Mouse (Mus musculus) heart, adult 2 months (tissue): ENCODE results near the gene Csl.

ENCODE experiments used
- CTCF ChIP-seq: fragments of 200-600 bp; IDR thresholded peaks from 2 replicates; pipeline ENCODE4 v1.8.1; 2022; ENCODE audit warnings: antibody characterized with exemption, mild to moderate bottlenecking, moderate library complexity
- POLR2A ChIP-seq: fragments of 200-500 bp; IDR thresholded peaks from 2 replicates; pipeline ENCODE4 v1.6.1; 2011; ENCODE audit warnings: mild to moderate bottlenecking, low read depth, low read length, control low read depth; ENCODE audit not compliant: insufficient read depth

DNA sequence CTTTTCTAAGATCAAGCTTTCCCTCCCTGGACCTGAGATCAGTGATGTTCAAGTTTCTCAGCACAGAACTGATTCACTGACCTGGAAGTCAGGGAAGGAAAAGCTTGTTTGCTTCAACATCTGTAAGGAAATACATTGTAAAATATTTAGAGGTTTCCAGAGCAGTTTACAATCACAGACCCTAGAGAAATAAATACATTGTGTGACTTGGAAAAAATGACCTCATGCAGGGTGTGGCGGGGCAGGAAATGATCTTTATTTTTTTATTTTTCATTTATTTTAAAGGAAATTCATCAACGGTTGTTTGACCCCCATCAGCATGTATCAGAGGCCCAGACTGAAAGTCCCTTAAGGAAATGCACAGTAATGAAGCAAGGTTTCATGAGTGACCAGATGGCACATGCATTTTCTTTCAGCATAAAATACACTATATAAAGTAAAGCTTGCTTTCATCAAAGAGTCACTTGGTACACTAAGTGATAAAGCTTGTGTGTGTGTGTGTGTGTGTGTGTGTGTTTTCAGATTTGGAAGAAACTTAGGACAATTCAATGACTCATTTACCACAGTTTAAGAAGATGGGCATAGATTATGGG lies 10.7 kb downstream of the Csl start:
- no peak for TF ChIP-seq POLR2A
- no peak for TF ChIP-seq CTCF
